Mouse (Mus musculus): Measurements from ENCODE around the gene Baz2b.

Gene Baz2b

DNA sequence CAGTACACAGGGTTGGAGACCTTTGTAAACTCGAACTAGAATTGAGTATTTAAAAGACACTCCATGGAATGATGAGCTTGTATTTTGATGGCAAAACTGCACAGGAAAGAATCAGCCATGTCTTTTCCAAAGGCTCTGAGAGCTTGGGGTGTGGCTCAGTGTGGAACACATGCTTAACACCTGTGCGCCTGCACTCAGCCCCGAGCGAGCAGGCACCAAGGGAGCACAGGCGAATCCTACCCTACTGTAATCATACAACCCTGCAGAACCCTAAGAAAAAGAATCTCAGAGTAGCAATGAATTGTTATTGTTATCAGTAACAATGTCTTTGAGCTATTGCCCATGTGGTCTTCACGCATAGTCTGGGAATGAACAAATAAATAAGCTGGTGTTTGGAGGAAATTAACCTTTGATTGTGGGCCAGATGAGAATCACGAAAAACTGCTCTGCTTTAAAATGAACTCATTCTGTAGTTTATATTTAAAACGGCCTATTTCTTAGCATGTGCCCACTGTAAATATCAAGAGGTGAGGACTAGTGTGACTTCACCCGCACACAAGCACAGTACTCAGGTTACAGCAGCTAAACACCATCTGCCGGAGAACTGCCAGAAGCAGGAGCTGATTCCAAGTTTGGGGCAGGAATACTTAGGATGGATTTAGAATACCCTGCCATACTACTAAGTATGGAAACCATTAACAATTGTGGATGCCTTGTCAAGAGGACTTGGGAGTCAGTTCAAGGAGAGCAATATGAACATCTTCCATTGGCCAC is 77.2 kb downstream of the Baz2b start:
- DNase-seq (ENCODE audit: low spot score) = no peak

DNA sequence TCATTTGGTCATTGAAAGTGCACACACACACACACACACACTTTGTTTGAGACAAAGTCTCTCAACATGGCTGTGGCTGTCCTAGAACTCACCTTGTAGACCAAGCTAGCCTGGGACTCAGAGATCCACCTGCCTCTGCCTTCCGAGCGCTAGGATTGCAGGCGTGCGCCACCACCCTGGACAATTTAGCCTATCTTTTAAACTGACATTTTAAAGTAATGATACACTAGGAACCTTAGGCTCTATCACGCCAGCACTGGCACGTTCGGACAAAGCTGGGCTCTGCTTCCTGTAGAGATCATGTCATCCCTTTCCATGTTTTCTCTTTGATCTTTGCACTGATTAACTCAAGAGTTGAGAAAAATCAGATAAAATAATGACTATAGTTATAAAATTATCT is 81.0 kb downstream of the Baz2b start:
- DNase-seq (ENCODE audit: low spot score) = no peak

DNA sequence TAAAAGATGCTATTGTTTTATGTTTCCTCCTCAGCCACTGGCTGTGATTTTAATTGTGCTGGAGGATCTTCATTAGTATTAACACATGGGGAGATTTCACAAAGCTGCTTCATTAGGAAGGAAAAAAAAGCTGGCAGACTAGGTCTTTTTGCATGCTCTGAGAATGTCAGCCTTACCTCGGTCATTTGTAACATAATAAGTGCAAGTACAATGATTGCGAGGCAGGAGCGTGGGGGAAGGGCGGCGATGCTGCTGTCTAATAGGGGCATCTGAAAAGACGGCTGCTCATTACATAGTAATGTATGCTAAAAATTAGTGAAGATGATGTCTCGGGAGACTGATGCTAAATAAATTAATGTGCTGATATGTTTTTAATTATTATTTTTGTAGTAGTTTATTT is 82.8 kb downstream of the Baz2b start:
- peak; percentile 69 for DNase-seq (ENCODE audit: low spot score)

DNA sequence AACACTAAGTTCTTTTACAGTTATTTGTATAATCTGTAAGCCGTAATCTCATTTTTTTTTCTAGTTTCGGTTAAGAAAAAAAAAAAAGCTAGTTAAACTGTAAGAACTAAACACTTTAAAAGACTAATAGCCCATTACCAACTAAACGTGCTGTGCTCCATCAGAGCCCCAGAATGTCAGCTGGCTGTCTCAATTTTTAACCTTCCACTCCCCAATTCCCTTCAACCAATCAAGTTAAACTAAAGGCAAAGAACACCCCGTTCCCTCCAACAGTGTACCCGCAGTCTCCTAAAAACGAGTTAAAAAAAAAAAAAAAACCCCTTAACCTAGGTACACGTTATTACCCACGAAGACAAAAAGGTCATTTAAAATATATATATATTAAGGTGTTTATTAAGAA is 83.3 kb downstream of the Baz2b start:
- peak; percentile 23 for DNase-seq (ENCODE audit: low spot score)

DNA sequence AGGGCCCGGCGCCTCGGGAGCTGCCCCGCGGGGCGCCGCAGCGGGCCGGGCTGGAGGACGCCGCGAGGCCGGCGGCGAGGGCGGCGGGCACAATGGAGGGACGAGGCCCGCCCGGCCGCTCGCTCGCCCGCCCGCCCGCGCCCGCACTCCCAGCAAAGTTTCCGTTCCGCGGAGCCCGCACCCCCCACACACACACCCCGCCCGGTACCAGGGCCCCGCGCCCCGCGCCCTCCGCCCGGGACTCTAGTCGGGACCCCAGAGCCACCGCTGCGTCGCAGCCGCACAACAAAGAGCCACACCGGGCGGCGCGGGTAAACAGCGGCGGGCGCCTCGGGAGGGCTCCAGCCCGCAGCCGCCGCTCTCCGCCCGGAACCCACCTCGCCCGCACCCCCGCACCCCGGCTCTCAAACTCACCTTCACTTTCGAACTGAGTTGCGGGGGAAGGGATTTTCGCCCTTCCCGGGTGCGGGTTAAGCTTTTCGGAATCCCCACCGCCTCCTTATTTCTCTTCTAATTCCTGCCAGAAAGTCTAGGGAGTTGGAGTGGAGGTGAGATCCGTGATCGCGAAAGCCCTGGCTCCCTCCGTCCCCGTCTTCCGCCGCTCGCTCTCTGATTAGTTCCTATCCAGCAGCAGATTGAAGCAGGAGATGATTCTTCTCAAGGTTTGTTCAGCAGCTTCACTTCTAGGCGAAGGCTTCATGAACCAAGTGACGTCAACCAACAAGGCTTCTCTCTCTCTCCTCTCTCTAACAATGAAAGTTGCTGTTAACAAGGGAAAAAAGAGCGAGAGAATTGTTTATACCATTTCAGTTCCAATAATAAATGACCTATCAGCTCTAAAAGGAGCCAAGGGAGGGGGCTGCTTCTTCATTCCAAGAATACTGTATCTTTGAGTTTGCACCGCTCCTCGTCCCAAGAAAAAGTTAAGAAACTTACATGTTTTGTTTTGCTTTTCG is 84.3 kb downstream of the Baz2b start:
- peak; percentile 77 for DNase-seq (ENCODE audit: low spot score)

GRCm38 (mm10) chr2:60124648-60125048 is 85.0 kb downstream of the Baz2b start:
- peak; percentile 68 for DNase-seq (ENCODE audit: low spot score)

DNA sequence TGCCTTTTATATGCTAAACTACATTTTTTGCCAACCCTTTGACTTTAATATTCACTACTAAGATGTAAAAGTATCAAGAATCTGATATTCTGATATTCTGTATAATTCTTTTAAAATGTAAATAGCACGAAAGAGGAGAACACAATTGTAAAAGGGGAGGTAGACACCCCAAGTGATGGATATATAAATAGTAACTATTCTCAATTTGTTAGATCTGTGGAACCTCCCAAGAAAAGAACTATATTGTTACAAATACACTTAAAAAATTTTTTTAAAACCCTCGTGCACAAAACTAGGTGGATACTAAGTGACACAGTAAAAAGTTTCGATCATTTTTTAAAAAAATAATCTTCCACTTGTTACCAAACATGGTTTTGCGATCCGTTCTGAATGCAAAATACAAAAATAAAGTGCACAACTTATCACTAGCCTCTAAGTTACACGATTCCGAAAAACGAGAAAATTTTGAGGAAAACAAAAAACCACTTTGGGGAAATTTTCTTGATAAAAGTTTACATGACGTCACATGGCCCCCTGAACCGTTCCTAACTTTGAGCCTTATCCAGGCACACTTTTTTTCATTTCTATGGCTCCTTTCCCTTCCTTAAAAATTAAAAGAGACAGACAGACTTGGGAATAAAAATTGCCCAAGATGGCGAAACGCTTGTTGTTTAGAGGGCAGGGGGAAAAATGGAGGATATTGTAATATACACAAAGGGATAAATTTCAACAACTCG is 85.6 kb downstream of the Baz2b start:
- no peak for DNase-seq (ENCODE audit: low spot score)

GRCm38 (mm10) chr2:60123061-60123874 is 86.4 kb downstream of the Baz2b start:
- DNase-seq (ENCODE audit: low spot score) = peak; percentile 17

DNA sequence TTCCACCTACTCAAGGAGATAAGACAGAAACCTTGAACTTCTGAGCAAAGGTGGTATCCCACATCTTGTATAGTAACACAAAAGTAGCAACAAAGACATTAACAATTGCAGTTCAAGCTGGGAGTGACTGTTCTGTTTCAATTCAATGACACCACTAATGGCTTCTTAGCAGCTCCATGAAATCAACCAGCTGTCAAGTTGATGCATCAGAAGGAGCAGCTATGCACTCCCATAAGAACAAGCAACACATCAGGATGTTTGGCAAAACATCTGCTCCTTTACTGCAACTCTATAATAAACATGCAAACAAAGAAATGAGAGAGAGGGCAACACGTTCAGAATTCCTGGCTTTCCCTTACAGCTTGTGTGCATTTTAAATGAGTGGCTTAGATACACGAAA is 87.5 kb downstream of the Baz2b start:
- DNase-seq (ENCODE audit: low spot score) = peak; percentile 31

- DNase-seq (ENCODE audit: low spot score) = no peak
These were observed 89.0 kb downstream of the Baz2b start for GRCm38 (mm10) chr2:60120681-60121080.

GRCm38 (mm10) chr2:60118684-60119558 is 90.7 kb downstream of the Baz2b start:
- no peak for DNase-seq (ENCODE audit: low spot score)

DNA sequence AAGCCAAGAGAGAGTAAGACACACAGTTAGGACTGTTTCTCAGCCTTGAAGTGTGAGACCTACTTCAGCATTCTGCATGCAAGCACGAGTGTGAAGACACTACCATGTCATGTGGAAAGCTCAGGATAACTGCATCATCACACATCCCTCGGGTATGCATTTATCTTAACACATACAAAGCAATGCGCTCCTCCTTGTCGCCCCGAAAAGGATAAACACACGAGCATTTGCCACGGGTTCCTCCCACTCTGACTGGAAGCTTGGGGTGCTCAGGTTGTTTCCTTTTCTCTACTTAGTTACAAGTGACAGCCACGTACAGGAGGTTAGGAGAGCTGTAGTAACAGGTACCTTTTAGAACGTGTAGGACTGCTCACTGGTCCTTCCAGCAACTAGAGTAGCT is 91.8 kb downstream of the Baz2b start:
- DNase-seq (ENCODE audit: low spot score) = no peak

DNA sequence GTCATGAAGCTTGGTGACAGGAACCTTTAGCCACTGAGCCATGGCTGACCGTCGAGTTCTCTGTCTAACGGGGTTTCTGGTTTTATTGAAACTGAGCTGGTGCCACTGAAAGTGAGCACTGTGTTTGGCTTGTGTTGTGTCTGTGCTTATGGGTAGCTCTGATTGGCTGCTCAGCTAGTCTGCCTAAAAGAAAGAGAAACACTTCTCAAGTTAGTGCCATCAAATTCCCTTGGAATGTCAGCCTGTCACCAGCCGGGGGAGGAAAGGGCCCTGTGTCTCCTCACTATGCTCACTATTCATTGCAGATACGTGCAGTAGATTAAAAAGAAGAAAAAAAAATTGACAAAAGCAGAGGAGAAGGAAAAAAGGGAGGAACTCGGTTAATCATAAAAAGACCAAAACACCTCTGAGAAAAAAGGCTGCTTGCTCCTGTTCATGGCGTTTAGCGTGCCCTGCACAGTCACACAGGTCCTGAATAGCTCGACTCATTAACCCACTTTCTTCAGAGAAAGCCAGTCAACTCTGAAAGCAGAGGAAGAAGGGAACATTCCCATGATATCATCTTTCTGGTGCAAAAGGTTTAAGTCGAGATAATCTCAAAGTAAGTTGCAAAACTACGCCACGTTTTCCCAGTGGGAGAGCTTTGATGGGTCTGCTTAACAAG is 93.6 kb downstream of the Baz2b start:
- DNase-seq (ENCODE audit: low spot score) = no peak

- no peak for DNase-seq (ENCODE audit: low spot score)
These were observed 94.7 kb downstream of the Baz2b start for GRCm38 (mm10) chr2:60114901-60115300.

DNA sequence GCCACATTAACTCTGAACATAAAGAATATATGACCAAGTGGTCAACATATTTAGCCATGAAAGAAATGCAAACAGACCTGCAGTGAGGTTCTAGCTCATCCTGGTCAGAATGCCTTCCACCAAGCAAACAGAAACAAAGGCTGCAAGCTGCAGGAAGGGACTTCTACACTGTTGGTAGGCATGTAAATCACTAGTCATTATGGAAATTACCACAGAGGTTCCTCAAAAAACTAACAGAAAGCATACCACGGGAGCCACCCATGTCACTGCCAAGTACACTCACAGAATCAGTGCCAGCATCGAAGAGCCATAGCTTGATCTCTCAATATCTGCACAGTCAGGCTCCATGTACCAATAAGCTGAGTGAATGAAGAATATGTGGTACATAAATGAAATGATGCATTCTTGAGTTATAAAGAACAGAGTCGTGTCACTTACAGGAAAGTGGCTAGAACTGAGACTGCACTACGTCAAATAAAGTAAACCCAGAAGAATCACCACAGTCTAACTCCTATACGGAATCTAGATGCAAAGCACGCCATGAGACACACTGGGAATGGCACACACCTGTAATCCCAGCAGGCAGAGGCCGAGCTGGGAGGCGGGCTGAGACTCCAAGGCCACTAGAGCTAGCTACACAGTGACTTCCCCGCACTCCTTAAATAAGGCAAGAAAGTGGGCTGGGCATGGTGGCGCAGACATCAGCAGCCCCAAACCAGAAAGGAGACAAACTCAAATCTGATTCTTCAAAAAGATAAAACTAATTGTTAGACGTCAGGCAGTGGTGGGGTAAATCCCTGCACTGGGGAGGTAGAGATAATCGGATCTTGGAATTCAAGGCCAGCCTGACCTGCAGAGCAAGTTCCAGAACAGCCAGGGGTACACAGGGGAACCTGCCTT is 95.7 kb downstream of the Baz2b start:
- DNase-seq (ENCODE audit: low spot score) = no peak

- no peak for DNase-seq (ENCODE audit: low spot score)
These were observed 97.5 kb downstream of the Baz2b start for GRCm38 (mm10) chr2:60112116-60112515.

GRCm38 (mm10) chr2:60109001-60109400 is 100.6 kb downstream of the Baz2b start:
- no peak for DNase-seq (ENCODE audit: low spot score)

DNA sequence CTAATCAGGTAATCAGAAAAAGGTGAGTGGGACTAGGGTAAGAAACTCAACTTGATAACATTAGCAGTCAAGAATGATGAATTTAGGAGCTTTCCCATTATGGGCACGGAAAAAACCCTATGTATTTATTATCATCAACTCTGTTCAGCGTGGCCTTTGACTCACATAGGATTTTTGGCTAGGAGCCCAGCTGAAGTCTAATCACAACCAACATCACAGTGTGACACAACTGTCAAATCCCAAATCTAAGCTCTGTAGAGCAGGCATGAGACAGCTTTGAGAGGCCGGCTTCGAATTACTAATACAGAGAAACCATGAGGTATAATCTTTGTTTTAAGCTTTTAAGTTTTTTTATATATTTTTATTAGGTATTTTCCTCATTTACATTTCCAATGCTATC is 113.0 kb downstream of the Baz2b start:
- DNase-seq (ENCODE audit: low spot score) = peak; percentile 40

- DNase-seq (ENCODE audit: low spot score) = no peak
These were observed 119.4 kb downstream of the Baz2b start for GRCm38 (mm10) chr2:60090280-60090679.
